Mouse (Mus musculus) lung, postnatal 0 days (tissue): ENCODE measurements at regions not wholly inside any gene's neighbourhood (a gene's known extent, or its start where the extent isn't known, plus 50 kb on each side); places are given as distances from the start of the nearest gene placed in this dataset.

Experiments used
- CTCF ChIP-seq: IDR thresholded peaks from 2 replicates; pipeline ENCODE4 v1.5.1; 2016; ENCODE audit warnings: antibody characterized with exemption, mild to moderate bottlenecking
- EP300 ChIP-seq: IDR thresholded peaks from 2 replicates; pipeline ENCODE4 v1.6.1; 2016; ENCODE audit warnings: antibody characterized with exemption, mild to moderate bottlenecking, control low read depth

- TF ChIP-seq EP300 (no peak), CTCF (no peak)
These were observed 1329.8 kb upstream of the Tenm4 start for GRCm38 (mm10) chr7:94841197-94841596.
